Mouse (Mus musculus): Measurements from ENCODE around the gene Fthl17d. TPM values are rescaled to one million over a fixed set of nuclear protein-coding genes. Genes with fewer than 3 reads are reported as not detected.
"Not testable (repeated sequence)": the region's sequence is repeated elsewhere in the genome, so short reads cannot be mapped to it uniquely, and the experiment has no call there.

The Fthl17d gene
- not detected in 2 replicates for total RNA-seq (2015; ENCODE audit: low replicate concordance)
- total RNA-seq (2017; ENCODE audit: low replicate concordance), result not detected in 2 replicates

GRCm38 (mm10) chrX:8986655-8987054 lies at the start of gene Fthl17d:
TSS of gene Fthl17d (minus strand) at chrX:8986755.
- ATAC-seq (replicated peaks; ENCODE audit: low FRiP score, poor library complexity, severe bottlenecking), result not testable (repeated sequence)

- ATAC-seq (replicated peaks; ENCODE audit: low FRiP score, poor library complexity, severe bottlenecking), result not testable (repeated sequence)
Measured at GRCm38 (mm10) chrX:9033193-9033592, 46.6 kb upstream of the Fthl17d start, which contains the start of gene Fthl17e. TSS of gene Fthl17e (plus strand) at chrX:9033493.

- no peak for ATAC-seq (replicated peaks; ENCODE audit: low FRiP score, poor library complexity, severe bottlenecking)
Measured at GRCm38 (mm10) chrX:9019481-9019880, 32.9 kb upstream of the Fthl17d start.

- ATAC-seq (replicated peaks; ENCODE audit: low FRiP score, poor library complexity, severe bottlenecking), result no peak
Measured at GRCm38 (mm10) chrX:9016079-9016478, 29.5 kb upstream of the Fthl17d start.

- not testable (repeated sequence) for ATAC-seq (replicated peaks; ENCODE audit: low FRiP score, poor library complexity, severe bottlenecking)
Measured at GRCm38 (mm10) chrX:8976459-8976858, 10.1 kb downstream of the Fthl17d start, which contains the start of gene Fthl17c. TSS of gene Fthl17c (minus strand) at chrX:8976559.

- ATAC-seq (replicated peaks; ENCODE audit: low FRiP score, poor library complexity, severe bottlenecking), result not testable (repeated sequence)
Measured at GRCm38 (mm10) chrX:8964618-8965017, 21.9 kb downstream of the Fthl17d start.

- not testable (repeated sequence) for ATAC-seq (replicated peaks; ENCODE audit: low FRiP score, poor library complexity, severe bottlenecking)
Measured at GRCm38 (mm10) chrX:8962875-8963274, 23.7 kb downstream of the Fthl17d start, which contains the start of gene Fthl17b. TSS of gene Fthl17b (minus strand) at chrX:8962975.

GRCm38 (mm10) chrX:8948130-8948805 lies 38.3 kb downstream of the Fthl17d start:
- ATAC-seq (replicated peaks; ENCODE audit: low FRiP score, poor library complexity, severe bottlenecking), result not testable (repeated sequence)

- no peak for ATAC-seq (replicated peaks; ENCODE audit: low FRiP score, poor library complexity, severe bottlenecking)
Measured at GRCm38 (mm10) chrX:8944041-8944440, 42.5 kb downstream of the Fthl17d start.

Other genes with a start within 250 kb of the Fthl17d start
- gene Ssx9, start 238.3 kb downstream of the Fthl17d start, total RNA-seq (2015; ENCODE audit: low replicate concordance), result not detected in 2 replicates
- gene Ssx9, start 238.3 kb downstream of the Fthl17d start, total RNA-seq (2017; ENCODE audit: low replicate concordance), result not detected in 2 replicates
- not detected in 2 replicates for gene Ssxb5, start 183.1 kb downstream of the Fthl17d start, total RNA-seq (2015; ENCODE audit: low replicate concordance)
- not detected in 2 replicates for gene Ssxb5, start 183.1 kb downstream of the Fthl17d start, total RNA-seq (2017; ENCODE audit: low replicate concordance)
- gene Gm6592, start 142.8 kb downstream of the Fthl17d start, total RNA-seq (2015; ENCODE audit: low replicate concordance), result not detected in 2 replicates
- gene Gm6592, start 142.8 kb downstream of the Fthl17d start, total RNA-seq (2017; ENCODE audit: low replicate concordance), result not detected in 2 replicates
- not detected in 2 replicates for gene Gm5751, start 112.5 kb downstream of the Fthl17d start, total RNA-seq (2015; ENCODE audit: low replicate concordance)
- not detected in 2 replicates for gene Gm5751, start 112.5 kb downstream of the Fthl17d start, total RNA-seq (2017; ENCODE audit: low replicate concordance)
- not detected in 2 replicates for gene B630019K06Rik, start 94.4 kb downstream of the Fthl17d start, total RNA-seq (2015; ENCODE audit: low replicate concordance)
- gene B630019K06Rik, start 94.4 kb downstream of the Fthl17d start, total RNA-seq (2017; ENCODE audit: low replicate concordance), result not detected in 2 replicates
- gene Fthl17b, start 23.8 kb downstream of the Fthl17d start, total RNA-seq (2015; ENCODE audit: low replicate concordance), result not detected in 2 replicates
- not detected in 2 replicates for gene Fthl17b, start 23.8 kb downstream of the Fthl17d start, total RNA-seq (2017; ENCODE audit: low replicate concordance)
- gene Fthl17c, start 10.2 kb downstream of the Fthl17d start, total RNA-seq (2015; ENCODE audit: low replicate concordance), result not detected in 2 replicates
- gene Fthl17c, start 10.2 kb downstream of the Fthl17d start, total RNA-seq (2017; ENCODE audit: low replicate concordance), result not detected in 2 replicates
- gene Fthl17e, start 46.7 kb upstream of the Fthl17d start, total RNA-seq (2015; ENCODE audit: low replicate concordance), result not detected in 2 replicates
- gene Fthl17e, start 46.7 kb upstream of the Fthl17d start, total RNA-seq (2017; ENCODE audit: low replicate concordance), result not detected in 2 replicates
- gene Fthl17f, start 76.3 kb upstream of the Fthl17d start, total RNA-seq (2015; ENCODE audit: low replicate concordance), result not detected in 2 replicates
- gene Fthl17f, start 76.3 kb upstream of the Fthl17d start, total RNA-seq (2017; ENCODE audit: low replicate concordance), result not detected in 2 replicates
- not detected in 2 replicates for gene 4930402K13Rik, start 117.8 kb upstream of the Fthl17d start, total RNA-seq (2015; ENCODE audit: low replicate concordance)
- not detected in 2 replicates for gene 4930402K13Rik, start 117.8 kb upstream of the Fthl17d start, total RNA-seq (2017; ENCODE audit: low replicate concordance)
- not detected in 2 replicates for gene Lancl3, start 213.1 kb upstream of the Fthl17d start, total RNA-seq (2015; ENCODE audit: low replicate concordance)
- 0.51 TPM in 1 of 2 replicates, not detected in the other for gene Lancl3, start 213.1 kb upstream of the Fthl17d start, total RNA-seq (2017; ENCODE audit: low replicate concordance)

Measured in erythroid progenitor cell, adult 5-6 weeks (primary cell).